Comparison of ENCODE assay signal across 19 mouse cellular contexts in the genomic region with DNA sequence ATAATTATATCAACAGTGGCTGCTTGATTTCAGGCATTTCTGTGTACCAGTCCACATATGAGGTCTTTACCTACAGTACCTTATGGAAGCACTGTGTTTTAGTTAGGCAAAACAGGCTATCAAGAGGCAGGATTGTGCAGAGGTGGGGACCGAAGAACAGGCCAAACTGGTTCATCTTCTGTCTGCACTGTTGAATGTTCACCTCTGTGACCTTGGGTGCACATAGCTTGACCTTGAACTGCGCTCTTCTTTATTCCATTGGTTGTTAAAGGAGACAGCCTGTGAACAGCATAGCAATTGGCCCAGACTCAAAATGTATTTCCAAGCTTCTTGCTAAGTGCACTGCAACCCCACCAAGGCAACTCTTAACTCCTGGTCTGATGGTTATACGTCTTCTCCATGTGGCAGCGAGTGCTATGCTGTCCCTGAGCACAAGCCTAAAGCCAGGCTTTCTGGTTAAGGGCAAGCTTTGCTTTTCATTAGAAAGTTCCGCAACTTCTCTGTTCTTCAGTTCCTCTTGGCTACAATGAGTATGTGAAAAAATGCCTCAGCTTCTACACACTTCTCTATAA.
A peak's percentile ranks its signal among the peaks of the same experiment; 100 is the strongest.
DNase-seq lines count a peak whose midpoint lies in the region; ATAC-seq and TF ChIP-seq lines count a peak whose summit lies in the region.
"Had no signal": no experiment of that assay in that cellular context is flagged by ENCODE, and none has a peak within 500 bp of the region (broad histone marks: within the 10 kb centered on the region; RNA-seq: fewer than 3 reads in every experiment).

No protein-coding gene starts in this region.

- no peaks in the 10 kb centered on the region for H3K36me3 ChIP-seq in heart, adult 2 months (ENCODE audit: control insufficient read depth, insufficient read depth, low read length)
- H3K36me3 ChIP-seq in neural tube, embryonic 15.5 days, result no peaks in the 10 kb centered on the region

- peak overlapping the region; percentile 20; the same call in 1 of the 2 replicates for H3K27ac ChIP-seq in cerebellum, adult 2 months (ENCODE audit: insufficient read depth, low read length)
- peak overlapping the region; percentile 49 for H3K27ac ChIP-seq in heart, adult 2 months
- H3K27ac ChIP-seq in layer of hippocampus, adult 2 months, result peak overlapping the region; percentile 92
- peak overlapping the region; percentile 45; the same call in 1 of the 2 replicates for H3K27ac ChIP-seq in neural tube, embryonic 15.5 days (replicated peaks)
- H3K27ac ChIP-seq: left cerebral cortex, adult 2 months; liver, embryonic 14.5 days; stomach, postnatal 0 days had no signal

- no peak overlapping the region for H3K9ac ChIP-seq in heart, adult 2 months (ENCODE audit: low read depth, low read length)
- H3K9ac ChIP-seq in neural tube, embryonic 15.5 days (replicated peaks), result no peak overlapping the region
- H3K9ac ChIP-seq: liver, embryonic 14.5 days; lung, embryonic 14.5 days had no signal

- no peaks in the 10 kb centered on the region for H3K79me2 ChIP-seq in heart, adult 2 months (replicated peaks; ENCODE audit: control insufficient read depth, insufficient read depth, low read length)

- no peak overlapping the region for H3K4me2 ChIP-seq in neural tube, embryonic 15.5 days
- H3K4me2 ChIP-seq: lung, embryonic 14.5 days had no signal

- 82% methylated on average over 5 of the region's 5 CpGs for WGBS in cerebellum, adult 2 months
- WGBS in heart, adult 2 months, result 90% methylated on average over 5 of the region's 5 CpGs
- 80% methylated on average over 5 of the region's 5 CpGs for WGBS in neural tube, embryonic 15.5 days

- no peaks in the 10 kb centered on the region for H3K27me3 ChIP-seq in cerebellum, adult 2 months (ENCODE audit: control insufficient read depth, insufficient read depth, low read length)
- H3K27me3 ChIP-seq in heart, adult 2 months (ENCODE audit: control insufficient read depth, insufficient read depth, low read length), result no peaks in the 10 kb centered on the region
- no peaks in the 10 kb centered on the region for H3K27me3 ChIP-seq in neural tube, embryonic 15.5 days (replicated peaks)
- H3K27me3 ChIP-seq: megakaryocyte, embryonic 14.5 days had no signal

- no peak for ATAC-seq in neural tube, embryonic 15.5 days (ENCODE audit: low FRiP score)
- ATAC-seq: intestine, postnatal 0 days had no signal

- no peak overlapping the region for H3K4me3 ChIP-seq in cerebellum, adult 2 months (replicated peaks; ENCODE audit: insufficient read depth, low read depth, low read length)
- no peak overlapping the region for H3K4me3 ChIP-seq in heart, adult 2 months
- no peak overlapping the region for H3K4me3 ChIP-seq in layer of hippocampus, adult 2 months
- H3K4me3 ChIP-seq in neural tube, embryonic 15.5 days (replicated peaks), result no peak overlapping the region
- H3K4me3 ChIP-seq: left cerebral cortex, adult 2 months; megakaryocyte, embryonic 14.5 days; myocyte had no signal

- TF ChIP-seq POLR2A in cerebellum, adult 2 months (IDR thresholded peaks at IDR 0.05; ENCODE audit: borderline replicate concordance, insufficient read depth, low read length), result no peak
- no peak for TF ChIP-seq POLR2A in heart, adult 2 months (IDR thresholded peaks at IDR 0.05; ENCODE audit: insufficient read depth, low read depth, low read length)

- no peak for DNase-seq in cerebellum, adult 2 months
- DNase-seq in cerebellum, postnatal 36 days, result no peak
- no peak for DNase-seq in heart, adult 2 months
- no peak for DNase-seq in heart, postnatal 14 days
- DNase-seq in layer of hippocampus, adult 2 months (ENCODE audit: low spot score in 2 of 2), result no peak
- DNase-seq in layer of hippocampus, adult 9-11 months, result no peak
- no peak for DNase-seq in thymus, postnatal 36 days
- DNase-seq: adrenal gland, postnatal 25 days; gastrocnemius, postnatal 14 days; lung, embryonic 14.5 days; lung, postnatal 36 days; thymus, adult 2 months had no signal

- no peaks in the 10 kb centered on the region for H3K9me3 ChIP-seq in neural tube, embryonic 15.5 days (replicated peaks)

- no peak for TF ChIP-seq CTCF in cerebellum, adult 2 months (IDR thresholded peaks at IDR 0.05; ENCODE audit: borderline replicate concordance, insufficient read depth, low read depth, low read length)
- no peak for TF ChIP-seq CTCF in heart, adult 2 months (IDR thresholded peaks at IDR 0.05)
- TF ChIP-seq CTCF in layer of hippocampus, adult 2 months (conservative IDR thresholded peaks at IDR 0.05), result no peak

- peaks cover 30% of the 10 kb centered on the region for H3K4me1 ChIP-seq in cerebellum, adult 2 months (ENCODE audit: control insufficient read depth, insufficient read depth, low read length)
- peaks cover 5% of the 10 kb centered on the region for H3K4me1 ChIP-seq in heart, adult 2 months (ENCODE audit: control insufficient read depth, insufficient read depth, low read length)
- H3K4me1 ChIP-seq in neural tube, embryonic 15.5 days, result peaks cover 26% of the 10 kb centered on the region
- H3K4me1 ChIP-seq: megakaryocyte, embryonic 14.5 days had no signal

- intact Hi-C loops in heart, adult 2 months (cut with DNase I), result no loop called here
- intact Hi-C loops in heart, postnatal 14 days (cut with DNase I), result no loop called here

- no peak for TF ChIP-seq EP300 in heart, adult 2 months (IDR thresholded peaks at IDR 0.05; ENCODE audit: insufficient read depth, low read depth, low read length)

Comparison
In these comparisons a context has a peak if more than half of its experiments do, and no peak if none do; other contexts are left out.
1. H3K27ac ChIP-seq: peak in every context shown above with its lines; median percentile 92 in layer of hippocampus, adult 2 months; 49 in heart, adult 2 months; 45 in neural tube, embryonic 15.5 days; 20 in cerebellum, adult 2 months.